8 mouse cellular contexts compared by ENCODE assay signal in genomic region chr4:148160436-148161390, GRCm38 (mm10). TPM values are rescaled to one million over a fixed set of nuclear protein-coding genes. Genes with fewer than 3 reads are reported as not detected.
A peak's percentile ranks its signal among the peaks of the same experiment; 100 is the strongest.
DNase-seq lines count a peak whose midpoint lies in the region; ATAC-seq lines count a peak whose summit lies in the region.

Gene Fbxo44 (minus strand): TSS chr4:148160482.
Gene Fbxo2 (plus strand): TSS chr4:148160621.

- H3K4me2 ChIP-seq in heart, embryonic 11.5 days = peak within 1 kb of the TSS; percentile 83
- H3K4me2 ChIP-seq in hindbrain, embryonic 13.5 days = peak within 1 kb of the TSS; percentile 89
- peak within 1 kb of the TSS; percentile 92 for H3K4me2 ChIP-seq in neural tube, embryonic 11.5 days (ENCODE audit: low read depth)

- intact Hi-C loops in heart, postnatal 14 days (cut with DNase I) = no loop called here
- intact Hi-C loops in left cerebral cortex, postnatal 36 days (cut with DNase I) = no loop called here

- no peaks in the 10 kb centered on the region for H3K36me3 ChIP-seq in heart, embryonic 11.5 days (ENCODE audit: control insufficient read depth, insufficient read depth, low read length)
- H3K36me3 ChIP-seq in hindbrain, embryonic 13.5 days = peaks cover 19% of the 10 kb centered on the region
- H3K36me3 ChIP-seq in neural tube, embryonic 11.5 days (ENCODE audit: control insufficient read depth, insufficient read depth, low read length) = peaks cover 4% of the 10 kb centered on the region

- H3K27me3 ChIP-seq in heart, embryonic 11.5 days (ENCODE audit: control insufficient read depth, insufficient read depth, low read length) = peaks cover 61% of the 10 kb centered on the region
- H3K27me3 ChIP-seq in hindbrain, embryonic 13.5 days = peaks cover 55% of the 10 kb centered on the region
- peaks cover 47% of the 10 kb centered on the region for H3K27me3 ChIP-seq in neural tube, embryonic 11.5 days (ENCODE audit: control insufficient read depth, insufficient read depth, low read length)

- H3K4me1 ChIP-seq in heart, embryonic 11.5 days (ENCODE audit: control insufficient read depth, insufficient read depth, low read length) = peaks cover 22% of the 10 kb centered on the region
- H3K4me1 ChIP-seq in hindbrain, embryonic 13.5 days (replicated peaks) = peaks cover 59% of the 10 kb centered on the region
- H3K4me1 ChIP-seq in neural tube, embryonic 11.5 days (ENCODE audit: control insufficient read depth, insufficient read depth, low read length) = peaks cover 17% of the 10 kb centered on the region

- peak; percentile 39; the same call in 1 of the 2 replicates for ATAC-seq in heart, embryonic 11.5 days (replicated peaks; ENCODE audit: insufficient number of reproducible peaks, low FRiP score, low TSS enrichment)
- ATAC-seq in hindbrain, embryonic 13.5 days (ENCODE audit: low FRiP score) = peak; percentile 18
- ATAC-seq in neural tube, embryonic 11.5 days (ENCODE audit: insufficient read depth, low FRiP score, low TSS enrichment) = peak; percentile 21; the same call in 1 of the 2 replicates

- 2% methylated on average over 43 of the region's 43 CpGs for WGBS in heart, embryonic 11.5 days (ENCODE audit: insufficient replicate concordance)
- 1% methylated on average over 40 of the region's 43 CpGs for WGBS in hindbrain, embryonic 13.5 days
- 2% methylated on average over 40 of the region's 43 CpGs for WGBS in neural tube, embryonic 11.5 days

- H3K4me3 ChIP-seq in heart, embryonic 11.5 days (ENCODE audit: low read depth, low read length) = peak within 1 kb of the TSS; percentile 51
- peak within 1 kb of the TSS; percentile 74 for H3K4me3 ChIP-seq in hindbrain, embryonic 13.5 days
- peak within 1 kb of the TSS; percentile 50 for H3K4me3 ChIP-seq in neural tube, embryonic 11.5 days (ENCODE audit: low read depth, low read length)

- peak within 1 kb of the TSS; percentile 37; the same call in 1 of the 2 replicates for H3K27ac ChIP-seq in heart, embryonic 11.5 days (ENCODE audit: low read depth, low read length)
- H3K27ac ChIP-seq in hindbrain, embryonic 13.5 days = peak within 1 kb of the TSS; percentile 94
- peak within 1 kb of the TSS; percentile 74 for H3K27ac ChIP-seq in neural tube, embryonic 11.5 days (ENCODE audit: low read depth, low read length)

- no peak for DNase-seq in heart, postnatal 14 days
- peak; percentile 57 for DNase-seq in CD4-positive, CD25-positive, alpha-beta regulatory T cell, adult 2 months (ENCODE audit: low read depth, low spot score)
- DNase-seq in cerebellum, adult 11-12 months = peak; percentile 80
- DNase-seq in left cerebral cortex, postnatal 36 days (ENCODE audit: low spot score in 2 of 2) = peak; percentile 69 to 72
- no peak for DNase-seq in neural tube, embryonic 11.5 days (ENCODE audit: low spot score)
- no peak for DNase-seq in thymus, postnatal 10 days (ENCODE audit: low spot score in 2 of 2)

- peak within 1 kb of the TSS; percentile 75 for H3K9ac ChIP-seq in heart, embryonic 11.5 days (ENCODE audit: low read depth, low read length)
- H3K9ac ChIP-seq in hindbrain, embryonic 13.5 days = peak within 1 kb of the TSS; percentile 92
- H3K9ac ChIP-seq in neural tube, embryonic 11.5 days (ENCODE audit: low read length) = peak within 1 kb of the TSS; percentile 67

- H3K9me3 ChIP-seq in heart, embryonic 11.5 days (replicated peaks; ENCODE audit: control insufficient read depth, low read length) = no peaks in the 10 kb centered on the region
- H3K9me3 ChIP-seq in hindbrain, embryonic 13.5 days = no peaks in the 10 kb centered on the region
- no peaks in the 10 kb centered on the region for H3K9me3 ChIP-seq in neural tube, embryonic 11.5 days (ENCODE audit: control insufficient read depth, low read length)

RNA-seq across cellular contexts. Expression of gene Fbxo44, which starts in this region (rescaled TPM):
- 20.4 and 24.8 TPM in 2 replicates for polyA plus RNA-seq in heart, embryonic 11.5 days (2014; fragmentation: Nextera tagmentation; extraction: Ambion mirVana)
- 10 to 100 TPM in 1 of 2 experiments, 1 to 10 TPM in 1; 9.9 to 11.0 TPM for total RNA-seq in heart, postnatal 14 days (2021)
- 91.2 and 98.2 TPM in 2 replicates for polyA plus RNA-seq in hindbrain, embryonic 13.5 days (2015; fragmentation: Nextera tagmentation; extraction: Ambion mirVana)
- 100 to 1,000 TPM; 143 to 156 TPM for total RNA-seq in left cerebral cortex, postnatal 36 days (2021)
- polyA plus RNA-seq in neural tube, embryonic 11.5 days (2014; fragmentation: Nextera tagmentation; extraction: Ambion mirVana) = 59.6 and 60.8 TPM in 2 replicates

RNA-seq across cellular contexts. Expression of gene Fbxo2, which starts in this region (rescaled TPM):
- polyA plus RNA-seq in heart, embryonic 11.5 days (2014; fragmentation: Nextera tagmentation; extraction: Ambion mirVana) = 0.84 TPM in 2 replicates
- total RNA-seq in heart, postnatal 14 days (2021) = not detected
- polyA plus RNA-seq in hindbrain, embryonic 13.5 days (2015; fragmentation: Nextera tagmentation; extraction: Ambion mirVana) = 5.3 and 7.1 TPM in 2 replicates
- 100 to 1,000 TPM in 1 of 2 experiments, 10 to 100 TPM in 1; 96.6 to 113 TPM for total RNA-seq in left cerebral cortex, postnatal 36 days (2021)
- 1.3 and 2.8 TPM in 2 replicates for polyA plus RNA-seq in neural tube, embryonic 11.5 days (2014; fragmentation: Nextera tagmentation; extraction: Ambion mirVana)

Comparison
In these comparisons a context has a peak if more than half of its experiments do, and no peak if none do; other contexts are left out.
1. RNA of gene Fbxo44 (total RNA-seq): 143 to 156 TPM in left cerebral cortex, postnatal 36 days; 9.9 to 11.0 TPM in heart, postnatal 14 days; every median in the first group is over 10 times any median in the second.
2. RNA of gene Fbxo2 (total RNA-seq): 96.6 to 113 TPM in left cerebral cortex, postnatal 36 days; not detected in heart, postnatal 14 days; every median in the first group is over 10 times any median in the second.
3. H3K27ac ChIP-seq: peak in every context shown above with its lines; median percentile 94 in hindbrain, embryonic 13.5 days; 74 in neural tube, embryonic 11.5 days; 37 in heart, embryonic 11.5 days.
4. DNase-seq: peak in CD4-positive, CD25-positive, alpha-beta regulatory T cell, adult 2 months (single experiment), cerebellum, adult 11-12 months (single experiment) and left cerebral cortex, postnatal 36 days (2 of 2); none in heart, postnatal 14 days (0 of 2), neural tube, embryonic 11.5 days (single experiment) and thymus, postnatal 10 days (0 of 2).
5. Peak in every context shown above with its lines, with median percentiles within 50 percentile points of each other: ATAC-seq, H3K4me2 ChIP-seq, H3K4me3 ChIP-seq and H3K9ac ChIP-seq.